Mouse (Mus musculus) MEL (cell line): Measurements from ENCODE around the gene Acnat2. TPM values are rescaled to one million over a fixed set of nuclear protein-coding genes. Genes with fewer than 3 reads are reported as not detected.

ENCODE experiments used
- polyA plus RNA-seq, 2 experiments: library from polyadenylated mRNA; stranded (reverse) in 1 of 2; unstranded in 1 of 2; fragments of >175 nt in 1 of 2; fragments of >200 nt in 1 of 2; gene quantifications; 2 replicates each; pipeline versions ENCODE4 v1.2.1 to v1.2.4; 2012; ENCODE audit warnings: low replicate concordance in 2 of 2, low read depth in 1 of 2; ENCODE audit not compliant: insufficient read length in 2 of 2, insufficient read depth in 1 of 2, missing spikeins in 1 of 2
- total RNA-seq: library from RNA; depleted of rRNA; stranded (reverse); fragments of 300-350 nt; gene quantifications from 2 replicates; pipeline ENCODE4 v1.2.3, GENCODE M21; 2012; rRNA removed

Acnat2 gene
- total and polyA plus RNA-seq, 3 experiments: not detected

Other genes starting within 250 kb of the Acnat2 start
- gene Acnat1, start 65.8 kb upstream of the Acnat2 start, total RNA-seq: not detected in 2 replicates
- gene Acnat1, start 65.8 kb upstream of the Acnat2 start, polyA plus RNA-seq: not detected
- gene Baat, start 98.4 kb upstream of the Acnat2 start, total RNA-seq: not detected in 2 replicates
- under 1 TPM in 1 of 2 experiments, not detected in 1; 0.15 TPM for gene Baat, start 98.4 kb upstream of the Acnat2 start, polyA plus RNA-seq
- 34.7 and 39.1 TPM in 2 replicates for gene Mrpl50, start 112.9 kb upstream of the Acnat2 start, total RNA-seq
- gene Mrpl50, start 112.9 kb upstream of the Acnat2 start, polyA plus RNA-seq: 10 to 100 TPM in 1 of 2 experiments, not detected in 1; 54.5 TPM
- 4.4 and 5.3 TPM in 2 replicates for gene Zfp189, start 113.0 kb upstream of the Acnat2 start, total RNA-seq
- 1 to 10 TPM in 1 of 2 experiments, not detected in 1; 3.3 TPM for gene Zfp189, start 113.0 kb upstream of the Acnat2 start, polyA plus RNA-seq
- not detected in 2 replicates for gene Aldob, start 141.4 kb upstream of the Acnat2 start, total RNA-seq
- gene Aldob, start 141.4 kb upstream of the Acnat2 start, polyA plus RNA-seq: not detected
- gene Tmem246, start 189.7 kb upstream of the Acnat2 start, total RNA-seq: 2.6 and 2.9 TPM in 2 replicates
- gene Tmem246, start 189.7 kb upstream of the Acnat2 start, polyA plus RNA-seq: 10 to 100 TPM in 1 of 2 experiments, not detected in 1; 11.1 TPM
- gene Rnf20, start 223.9 kb upstream of the Acnat2 start, total RNA-seq: 37.7 and 40.8 TPM in 2 replicates
- 10 to 100 TPM; 43.1 to 58.1 TPM for gene Rnf20, start 223.9 kb upstream of the Acnat2 start, polyA plus RNA-seq